Mouse (Mus musculus) myocyte (in vitro differentiated cells): Measurements from ENCODE around the gene Abca12. TPM values are rescaled to one million over a fixed set of nuclear protein-coding genes. Genes with fewer than 3 reads are reported as not detected.
A peak's percentile ranks its signal among the peaks of the same experiment; 100 is the strongest.

Experiments
- H3K27me3 ChIP-seq: one replicate; pipeline ENCODE4 v1.6.1; 2011; ENCODE audit not compliant: control insufficient read depth, insufficient read depth, insufficient read length
- H3K36me3 ChIP-seq: one replicate; pipeline ENCODE4 v1.6.1; 2011; ENCODE audit not compliant: control insufficient read depth, insufficient read depth
- H3K4me2 ChIP-seq: one replicate; pipeline ENCODE4 v1.6.1; 2011; ENCODE audit warnings: low read depth, control low read depth
- H3K4me3 ChIP-seq: one replicate; pipeline ENCODE4 v1.5.1; 2011; ENCODE audit warnings: mild to moderate bottlenecking, control low read depth, moderate library complexity
- H3K79me2 ChIP-seq: one replicate; pipeline ENCODE4 v1.6.1; 2011; ENCODE audit not compliant: control insufficient read depth, insufficient read depth
- H3ac ChIP-seq: one replicate; pipeline ENCODE4 v1.6.1; 2011; ENCODE audit not compliant: control insufficient read depth, insufficient read length
- CEBPB ChIP-seq: IDR thresholded peaks from 2 replicates; pipeline ENCODE4 v1.6.1; 2011; ENCODE audit warnings: mild to moderate bottlenecking, moderate library complexity; ENCODE audit not compliant: poor library complexity, insufficient read depth, severe bottlenecking
- E2F4 ChIP-seq: IDR thresholded peaks from one replicate; pipeline ENCODE4 v1.6.1; 2011; ENCODE audit warnings: mild to moderate bottlenecking, control low read depth, moderate library complexity; ENCODE audit not compliant: insufficient read depth
- MAX ChIP-seq: IDR thresholded peaks from one replicate; pipeline ENCODE4 v1.6.1; 2011; ENCODE audit warnings: low read depth, mild to moderate bottlenecking, control low read depth
- MYOD1 ChIP-seq, 3 experiments: IDR thresholded peaks; one replicate each; pipeline ENCODE4 v1.6.1; 2011; ENCODE audit warnings: control low read depth in 2 of 3, low read depth in 2 of 3, mild to moderate bottlenecking in 2 of 3, moderate library complexity in 1 of 3; ENCODE audit not compliant: insufficient read length in 2 of 3, control insufficient read depth in 1 of 3
- MYOG ChIP-seq, 3 experiments: IDR thresholded peaks; one replicate each; pipeline ENCODE4 v1.6.1; 2011; ENCODE audit warnings: control low read depth in 2 of 3, low read depth in 2 of 3, mild to moderate bottlenecking in 2 of 3; ENCODE audit not compliant: insufficient read length in 2 of 3, control insufficient read depth in 1 of 3, insufficient read depth in 1 of 3
- POLR2A ChIP-seq: IDR thresholded peaks from one replicate; pipeline ENCODE4 v1.6.1; 2011; ENCODE audit warnings: low read depth, mild to moderate bottlenecking, control low read depth, moderate library complexity; ENCODE audit not compliant: insufficient read length
- POLR2AphosphoS2 ChIP-seq: IDR thresholded peaks from one replicate; pipeline ENCODE4 v1.6.1; 2011; ENCODE audit warnings: low read depth, control low read depth; ENCODE audit not compliant: insufficient read length
- REST ChIP-seq: IDR thresholded peaks from one replicate; pipeline ENCODE4 v1.6.1; 2011; ENCODE audit warnings: mild to moderate bottlenecking, control low read depth, moderate library complexity; ENCODE audit not compliant: insufficient read depth, insufficient read length
- SRF ChIP-seq: IDR thresholded peaks from one replicate; pipeline ENCODE4 v1.6.1; 2011; ENCODE audit warnings: low read depth; ENCODE audit not compliant: control insufficient read depth, insufficient read length
- TCF12 ChIP-seq: IDR thresholded peaks from one replicate; pipeline ENCODE4 v1.6.1; 2011; ENCODE audit warnings: mild to moderate bottlenecking, control low read depth; ENCODE audit not compliant: poor library complexity, insufficient read depth, severe bottlenecking
- TCF3 ChIP-seq: IDR thresholded peaks from one replicate; pipeline ENCODE4 v1.6.1; 2011; ENCODE audit warnings: low read depth, control low read depth; ENCODE audit not compliant: insufficient read length
- USF1 ChIP-seq: IDR thresholded peaks from one replicate; pipeline ENCODE4 v1.6.1; 2011; ENCODE audit warnings: low read depth, mild to moderate bottlenecking, control low read depth, moderate library complexity
- polyA plus RNA-seq: library from polyadenylated mRNA; unstranded; fragments of >200 nt; fragmentation: generic; extraction: Trizol; gene quantifications from one replicate; pipeline ENCODE4 v1.2.1, GENCODE M21; 2012; ENCODE audit warnings: missing spikeins

Abca12 gene
- polyA plus RNA-seq, 1 experiment, result 0.08 TPM

DNA sequence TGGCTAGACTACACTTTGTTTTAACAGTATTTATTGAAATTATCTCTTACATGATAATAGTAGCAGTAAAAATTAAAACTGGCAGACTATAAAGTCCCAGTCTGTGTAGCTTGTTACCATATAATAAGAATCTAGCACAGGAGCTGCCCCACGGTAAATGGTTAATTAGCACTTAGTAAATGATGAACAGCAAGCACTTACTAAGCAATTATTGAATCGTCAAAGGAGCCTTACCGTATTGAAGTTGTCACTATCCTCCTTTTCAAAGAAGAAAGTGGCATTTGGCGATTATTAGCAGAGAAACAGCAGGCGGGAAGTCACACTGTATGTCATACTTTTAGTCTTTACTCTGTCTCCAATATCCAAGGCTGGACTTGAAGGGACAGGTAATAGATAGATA, 3.2 kb upstream of the Abca12 start:
- no peaks in the 10 kb centered on the region for H3K36me3 ChIP-seq
- H3K27me3 ChIP-seq, result no peaks in the 10 kb centered on the region
- no peak overlapping the region for H3ac ChIP-seq
- TF ChIP-seq MAX, result no peak
- TF ChIP-seq TCF12, result no peak
- no peak for TF ChIP-seq SRF
- TF ChIP-seq POLR2AphosphoS2, result no peak
- TF ChIP-seq POLR2A, result no peak
- no peak for TF ChIP-seq E2F4
- no peak for TF ChIP-seq MYOD1 (IDR thresholded peaks at IDR 0.05; ENCODE audit: control insufficient read depth in 1 of 3, insufficient read length in 2 of 3, low read depth in 2 of 3)
- no peak for TF ChIP-seq MYOG (IDR thresholded peaks at IDR 0.05; ENCODE audit: control insufficient read depth in 1 of 3, insufficient read depth in 1 of 3, insufficient read length in 2 of 3, low read depth in 2 of 3)
- no peak for TF ChIP-seq USF1
- TF ChIP-seq CEBPB, result no peak
- TF ChIP-seq TCF3, result no peak
- no peak for TF ChIP-seq REST
- no peak overlapping the region for H3K4me3 ChIP-seq
- no peak overlapping the region for H3K4me2 ChIP-seq
- no peaks in the 10 kb centered on the region for H3K79me2 ChIP-seq

DNA sequence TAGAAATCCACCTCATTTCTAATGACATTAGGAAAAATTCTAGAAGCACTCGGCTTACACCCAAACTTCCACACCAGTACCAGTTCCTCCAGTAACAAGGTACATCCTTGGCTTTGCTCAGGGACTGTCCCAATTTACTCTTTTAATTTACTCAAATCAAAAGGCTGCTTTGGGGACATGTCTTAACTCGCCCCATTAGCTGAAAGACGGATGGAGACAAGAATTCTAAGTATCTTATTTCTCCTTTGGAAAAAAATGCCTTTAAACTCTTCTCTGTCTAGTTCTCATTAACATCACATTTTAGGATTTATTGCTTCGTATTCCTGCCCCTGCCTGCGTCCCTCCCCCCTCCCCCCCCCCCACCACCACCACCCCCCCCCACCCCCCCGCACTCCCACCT, 626 bp downstream of the Abca12 start:
- no peaks in the 10 kb centered on the region for H3K79me2 ChIP-seq
- H3ac ChIP-seq, result no peak overlapping the region
- TF ChIP-seq E2F4, result no peak
- TF ChIP-seq CEBPB, result no peak
- TF ChIP-seq TCF12, result no peak
- no peak for TF ChIP-seq USF1
- TF ChIP-seq TCF3, result no peak
- no peak for TF ChIP-seq MYOG (IDR thresholded peaks at IDR 0.05; ENCODE audit: control insufficient read depth in 1 of 3, insufficient read depth in 1 of 3, insufficient read length in 2 of 3, low read depth in 2 of 3)
- no peaks in the 10 kb centered on the region for H3K27me3 ChIP-seq
- H3K36me3 ChIP-seq, result no peaks in the 10 kb centered on the region
- H3K4me2 ChIP-seq, result no peak overlapping the region
- no peak overlapping the region for H3K4me3 ChIP-seq

DNA sequence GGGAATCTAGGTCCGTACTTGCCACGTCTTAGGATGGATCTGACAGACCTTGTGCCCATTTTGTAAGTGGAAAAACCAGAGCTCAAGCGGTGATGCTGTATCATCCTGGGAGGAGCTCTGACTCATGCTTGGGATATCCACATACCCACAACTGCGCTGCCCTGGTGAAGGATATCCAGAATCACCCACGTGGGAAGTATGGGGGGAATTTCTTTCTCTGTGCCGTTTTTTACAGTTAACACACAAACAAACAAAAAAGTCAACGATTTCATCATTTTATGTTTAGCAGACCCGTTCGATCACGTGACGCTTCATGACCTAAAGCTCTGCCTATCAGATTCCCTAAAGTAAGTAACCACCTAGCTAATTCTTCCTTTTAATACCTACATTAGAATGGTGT, 1.6 kb downstream of the Abca12 start:
- TF ChIP-seq TCF12 (no peak), MAX (no peak), MYOG (IDR thresholded peaks at IDR 0.05; ENCODE audit: control insufficient read depth in 1 of 3, insufficient read depth in 1 of 3, insufficient read length in 2 of 3, low read depth in 2 of 3) (no peak), POLR2AphosphoS2 (no peak), SRF (no peak), REST (no peak), USF1 (peak; percentile 89), MYOD1 (IDR thresholded peaks at IDR 0.05; ENCODE audit: control insufficient read depth in 1 of 3, insufficient read length in 2 of 3, low read depth in 2 of 3) (peak in 1 of 3 experiments; percentile 21), POLR2A (peak; percentile 24)
- H3K4me2 ChIP-seq, result peak overlapping the region; percentile 75
- no peaks in the 10 kb centered on the region for H3K36me3 ChIP-seq
- H3K79me2 ChIP-seq, result no peaks in the 10 kb centered on the region
- H3K4me3 ChIP-seq, result no peak overlapping the region
- no peak overlapping the region for H3ac ChIP-seq
- H3K27me3 ChIP-seq, result no peaks in the 10 kb centered on the region

GRCm38 (mm10) chr1:71407711-71408110, 7.0 kb downstream of the Abca12 start:
- no peaks in the 10 kb centered on the region for H3K27me3 ChIP-seq
- no peak for TF ChIP-seq MYOG (IDR thresholded peaks at IDR 0.05; ENCODE audit: control insufficient read depth in 1 of 3, insufficient read depth in 1 of 3, insufficient read length in 2 of 3, low read depth in 2 of 3)
- no peak for TF ChIP-seq POLR2A
- TF ChIP-seq E2F4, result no peak
- TF ChIP-seq TCF3, result no peak
- no peak for TF ChIP-seq MYOD1 (IDR thresholded peaks at IDR 0.05; ENCODE audit: control insufficient read depth in 1 of 3, insufficient read length in 2 of 3, low read depth in 2 of 3)
- TF ChIP-seq CEBPB, result no peak
- TF ChIP-seq REST, result no peak
- TF ChIP-seq SRF, result no peak
- TF ChIP-seq USF1, result no peak
- TF ChIP-seq TCF12, result no peak
- TF ChIP-seq POLR2AphosphoS2, result no peak
- no peak for TF ChIP-seq MAX
- no peak overlapping the region for H3K4me2 ChIP-seq
- H3K79me2 ChIP-seq, result no peaks in the 10 kb centered on the region
- no peak overlapping the region for H3ac ChIP-seq
- no peaks in the 10 kb centered on the region for H3K36me3 ChIP-seq
- no peak overlapping the region for H3K4me3 ChIP-seq

DNA sequence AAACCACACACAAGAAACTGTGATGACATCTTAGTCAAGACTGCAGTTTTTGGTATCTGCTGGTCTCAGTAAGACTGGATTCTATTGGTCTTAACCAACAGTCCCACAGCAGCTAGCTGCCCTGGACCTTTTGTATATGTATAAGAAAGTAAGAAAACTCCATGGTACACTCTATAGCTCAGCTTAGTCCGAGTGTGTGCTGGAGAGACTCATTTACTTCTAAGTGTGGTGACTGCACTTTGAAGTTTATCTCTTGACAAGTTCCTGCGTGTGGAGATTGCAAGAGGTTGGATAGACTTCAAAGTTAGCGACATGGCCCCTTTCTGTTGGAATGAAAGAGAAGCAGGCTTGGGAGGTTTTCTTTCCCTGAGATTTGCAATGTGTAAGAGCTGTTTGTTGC, 17.1 kb downstream of the Abca12 start:
- H3ac ChIP-seq, result no peak overlapping the region
- H3K27me3 ChIP-seq, result no peaks in the 10 kb centered on the region
- TF ChIP-seq E2F4 (no peak), TCF12 (no peak)
- no peak overlapping the region for H3K4me2 ChIP-seq
- no peak overlapping the region for H3K4me3 ChIP-seq
- no peaks in the 10 kb centered on the region for H3K79me2 ChIP-seq
- no peaks in the 10 kb centered on the region for H3K36me3 ChIP-seq
